Mouse (Mus musculus) kidney, adult 2 months (tissue): ENCODE data around the gene Gng8.

ENCODE experiments used
- CTCF ChIP-seq: fragments of 200-500 bp; conservative IDR thresholded peaks from 2 replicates; pipeline ENCODE4 v1.5.1; 2011; ENCODE audit warnings: low read depth, mild to moderate bottlenecking, control low read depth, low read length, moderate library complexity, mixed read lengths; ENCODE audit not compliant: insufficient read depth, insufficient read length
- POLR2A ChIP-seq: fragments of 200-500 bp; IDR thresholded peaks from one replicate; pipeline ENCODE4 v1.6.1; 2011; ENCODE audit warnings: low read depth, low read length, control low read depth

- TF ChIP-seq CTCF (no peak), POLR2A (no peak)
These were observed 8.9 kb downstream of the Gng8 start for GRCm38 (mm10) chr7:16900526-16900925.
